Mouse (Mus musculus) thymus, postnatal 25 days (tissue): Measurements from ENCODE around the gene Zbtb45.

Source experiments
- DNase-seq: peaks from one replicate; pipeline ENCODE4 v3.0.0; 2022

The Zbtb45 gene

GRCm38 (mm10) chr7:13033451-13034147, 23.8 kb upstream of the Zbtb45 start:
- no peak for DNase-seq

- no peak for DNase-seq
These were observed 22.7 kb upstream of the Zbtb45 start for GRCm38 (mm10) chr7:13032541-13032940.

GRCm38 (mm10) chr7:13031983-13032382, 22.1 kb upstream of the Zbtb45 start:
- DNase-seq = no peak

- DNase-seq = no peak
These were observed 21.2 kb upstream of the Zbtb45 start for GRCm38 (mm10) chr7:13031069-13031468.

GRCm38 (mm10) chr7:13028986-13029385, 19.2 kb upstream of the Zbtb45 start:
- no peak for DNase-seq

- DNase-seq = no peak
These were observed 15.8 kb upstream of the Zbtb45 start for GRCm38 (mm10) chr7:13025511-13026112.

GRCm38 (mm10) chr7:13024805-13025204, 15.0 kb upstream of the Zbtb45 start:
- peak; percentile 83 for DNase-seq

- DNase-seq = peak; percentile 96
These were observed 14.3 kb upstream of the Zbtb45 start for GRCm38 (mm10) chr7:13023928-13024731.

GRCm38 (mm10) chr7:13022773-13023535, 13.1 kb upstream of the Zbtb45 start:
- DNase-seq = peak; percentile 79

GRCm38 (mm10) chr7:13015217-13015616, 5.4 kb upstream of the Zbtb45 start:
- DNase-seq = no peak

GRCm38 (mm10) chr7:13014275-13014839, 4.5 kb upstream of the Zbtb45 start:
- no peak for DNase-seq

GRCm38 (mm10) chr7:13013671-13014070, 3.8 kb upstream of the Zbtb45 start:
- DNase-seq = no peak

- DNase-seq = peak; percentile 93
These were observed 460 bp downstream of the Zbtb45 start for GRCm38 (mm10) chr7:13009143-13010004.

GRCm38 (mm10) chr7:13007341-13008092, 2.3 kb downstream of the Zbtb45 start:
- DNase-seq = no peak

- no peak for DNase-seq
These were observed 3.3 kb downstream of the Zbtb45 start for GRCm38 (mm10) chr7:13006531-13006930.

GRCm38 (mm10) chr7:13006011-13006410, 3.8 kb downstream of the Zbtb45 start:
- DNase-seq = no peak

GRCm38 (mm10) chr7:13003380-13003779, 6.5 kb downstream of the Zbtb45 start:
- DNase-seq = no peak

- no peak for DNase-seq
These were observed 8.2 kb downstream of the Zbtb45 start for GRCm38 (mm10) chr7:13001584-13001983.

GRCm38 (mm10) chr7:12998851-12999250, 11.0 kb downstream of the Zbtb45 start, which contains the start of gene Trim28:
Gene Trim28 (plus strand): TSS chr7:12999114.
- DNase-seq = no peak

GRCm38 (mm10) chr7:12998053-12998452, 11.8 kb downstream of the Zbtb45 start, which contains the start of gene Slc27a5:
Gene Slc27a5 (minus strand): TSS chr7:12998192.
- DNase-seq = no peak

- DNase-seq = no peak
These were observed 12.6 kb downstream of the Zbtb45 start for GRCm38 (mm10) chr7:12997230-12997629.
